In genomic region chr5:143617487-143618209, GRCm38 (mm10) we compare ENCODE assay signal across 11 mouse cellular contexts. TPM values are rescaled to one million over a fixed set of nuclear protein-coding genes. Genes with fewer than 3 reads are reported as not detected.
DNase-seq lines count a peak whose midpoint lies in the region; ATAC-seq lines count a peak whose summit lies in the region.
"Had no signal": no experiment of that assay in that cellular context is flagged by ENCODE, and none has a peak within 500 bp of the region (broad histone marks: within the 10 kb centered on the region; RNA-seq: fewer than 3 reads in every experiment).

No protein-coding gene starts in this region.

- peak overlapping the region; percentile 32; the same call in 1 of the 2 replicates for H3K27ac ChIP-seq in liver, embryonic 12.5 days
- no peak overlapping the region for H3K27ac ChIP-seq in liver, embryonic 11.5 days (ENCODE audit: low read depth, low read length)
- H3K27ac ChIP-seq in heart, embryonic 11.5 days (ENCODE audit: low read depth, low read length): peak overlapping the region; percentile 65
- H3K27ac ChIP-seq in neural tube, embryonic 13.5 days (replicated peaks): peak overlapping the region; percentile 14; the same call in 1 of the 2 replicates
- H3K27ac ChIP-seq: liver, embryonic 14.5 days had no signal

- H3K4me1 ChIP-seq in liver, embryonic 12.5 days: peaks cover 47% of the 10 kb centered on the region
- peaks cover 12% of the 10 kb centered on the region for H3K4me1 ChIP-seq in liver, embryonic 11.5 days (replicated peaks; ENCODE audit: control insufficient read depth, insufficient read depth, low read length)
- peaks cover 29% of the 10 kb centered on the region for H3K4me1 ChIP-seq in heart, embryonic 11.5 days (ENCODE audit: control insufficient read depth, insufficient read depth, low read length)
- peaks cover 21% of the 10 kb centered on the region for H3K4me1 ChIP-seq in neural tube, embryonic 13.5 days (replicated peaks)

- no peaks in the 10 kb centered on the region for H3K9me3 ChIP-seq in liver, embryonic 12.5 days (replicated peaks)
- H3K9me3 ChIP-seq in liver, embryonic 11.5 days (ENCODE audit: control insufficient read depth, low read length): no peaks in the 10 kb centered on the region
- no peaks in the 10 kb centered on the region for H3K9me3 ChIP-seq in heart, embryonic 11.5 days (replicated peaks; ENCODE audit: control insufficient read depth, low read length)
- no peaks in the 10 kb centered on the region for H3K9me3 ChIP-seq in neural tube, embryonic 13.5 days

- H3K4me3 ChIP-seq in liver, embryonic 12.5 days: no peak overlapping the region
- no peak overlapping the region for H3K4me3 ChIP-seq in liver, embryonic 11.5 days (ENCODE audit: low read depth, low read length)
- no peak overlapping the region for H3K4me3 ChIP-seq in heart, embryonic 11.5 days (ENCODE audit: low read depth, low read length)
- no peak overlapping the region for H3K4me3 ChIP-seq in neural tube, embryonic 13.5 days

- DNase-seq in adrenal gland, adult 2 months: peak; percentile 66
- no peak for DNase-seq in adrenal gland, adult 18-20 months (ENCODE audit: low spot score in 2 of 2)
- no peak for DNase-seq in liver, embryonic 11.5 days (ENCODE audit: low spot score)
- DNase-seq in ovary, postnatal 14 days (ENCODE audit: low spot score): no peak
- DNase-seq in urinary bladder, adult 18-20 months (ENCODE audit: low spot score in 2 of 2): no peak
- DNase-seq: gastrocnemius, postnatal 14 days; kidney, postnatal 4 days had no signal

- no peak overlapping the region for H3K4me2 ChIP-seq in liver, embryonic 12.5 days
- no peak overlapping the region for H3K4me2 ChIP-seq in liver, embryonic 11.5 days
- H3K4me2 ChIP-seq in heart, embryonic 11.5 days: no peak overlapping the region
- H3K4me2 ChIP-seq in neural tube, embryonic 13.5 days: no peak overlapping the region

- ATAC-seq in liver, embryonic 12.5 days: no peak
- ATAC-seq in liver, embryonic 11.5 days (replicated peaks; ENCODE audit: low FRiP score): no peak
- no peak for ATAC-seq in heart, embryonic 11.5 days (replicated peaks; ENCODE audit: insufficient number of reproducible peaks, low FRiP score, low TSS enrichment)
- ATAC-seq in neural tube, embryonic 13.5 days (ENCODE audit: low read depth): no peak

- no peaks in the 10 kb centered on the region for H3K27me3 ChIP-seq in liver, embryonic 12.5 days (replicated peaks)
- no peaks in the 10 kb centered on the region for H3K27me3 ChIP-seq in liver, embryonic 11.5 days (replicated peaks; ENCODE audit: control insufficient read depth, insufficient read depth, low read length)
- no peaks in the 10 kb centered on the region for H3K27me3 ChIP-seq in heart, embryonic 11.5 days (ENCODE audit: control insufficient read depth, insufficient read depth, low read length)
- H3K27me3 ChIP-seq in neural tube, embryonic 13.5 days: no peaks in the 10 kb centered on the region

- 62% methylated on average over 10 of the region's 10 CpGs for WGBS in liver, embryonic 12.5 days (ENCODE audit: insufficient replicate concordance)
- 60% methylated on average over 10 of the region's 10 CpGs for whole genome bisulfite sequencing in liver, embryonic 11.5 days
- 30% methylated on average over 10 of the region's 10 CpGs for WGBS in heart, embryonic 11.5 days (ENCODE audit: insufficient replicate concordance)
- 65% methylated on average over 10 of the region's 10 CpGs for WGBS in neural tube, embryonic 13.5 days

- no peak overlapping the region; the same call in 1 of the 2 replicates for H3K9ac ChIP-seq in liver, embryonic 12.5 days
- H3K9ac ChIP-seq in liver, embryonic 11.5 days (ENCODE audit: low read depth, low read length): no peak overlapping the region
- H3K9ac ChIP-seq in heart, embryonic 11.5 days (ENCODE audit: low read depth, low read length): no peak overlapping the region
- no peak overlapping the region for H3K9ac ChIP-seq in neural tube, embryonic 13.5 days
- H3K9ac ChIP-seq: liver, embryonic 14.5 days had no signal

- H3K36me3 ChIP-seq in liver, embryonic 12.5 days: no peaks in the 10 kb centered on the region
- H3K36me3 ChIP-seq in liver, embryonic 11.5 days (ENCODE audit: control insufficient read depth, insufficient read depth, low read length): no peaks in the 10 kb centered on the region
- no peaks in the 10 kb centered on the region for H3K36me3 ChIP-seq in heart, embryonic 11.5 days (ENCODE audit: control insufficient read depth, insufficient read depth, low read length)
- H3K36me3 ChIP-seq in neural tube, embryonic 13.5 days: no peaks in the 10 kb centered on the region

RNA-seq across cellular contexts. Expression of gene Cyth3, which starts 4.6 kb away (rescaled TPM):
- total RNA-seq in adrenal gland, adult 2 months (2021): 100 to 1,000 TPM; 119 to 164 TPM
- 61.7 and 78.7 TPM in 2 replicates for polyA plus RNA-seq in adrenal gland, adult 2 months (2012; rRNA removed)
- 100 to 1,000 TPM in 1 of 2 experiments, 10 to 100 TPM in 1; 81.9 to 153 TPM for total RNA-seq in adrenal gland, adult 18-20 months (2021)
- 46.0 and 47.7 TPM in 2 replicates for polyA plus RNA-seq in liver, embryonic 12.5 days (2016; fragmentation: Nextera tagmentation; extraction: Ambion mirVana)
- 62.8 and 64.5 TPM in 2 replicates for polyA plus RNA-seq in liver, embryonic 11.5 days (2014; fragmentation: Nextera tagmentation; extraction: Ambion mirVana)
- polyA plus RNA-seq in heart, embryonic 11.5 days (2014; fragmentation: Nextera tagmentation; extraction: Ambion mirVana): 29.1 and 32.8 TPM in 2 replicates
- 43.1 and 45.2 TPM in 2 replicates for polyA plus RNA-seq in neural tube, embryonic 13.5 days (2015; fragmentation: Nextera tagmentation; extraction: Ambion mirVana)
